Mouse (Mus musculus): ENCODE data around the gene Polr3b.

Polr3b gene

GRCm38 (mm10) chr10:84710827-84711226 is 88.7 kb downstream of the Polr3b start:
- no peak for DNase-seq (ENCODE audit: low spot score in 2 of 2)

GRCm38 (mm10) chr10:84711479-84711878 is 89.4 kb downstream of the Polr3b start:
- no peak for DNase-seq (ENCODE audit: low spot score in 2 of 2)

- DNase-seq (ENCODE audit: low spot score in 2 of 2): no peak
Measured at GRCm38 (mm10) chr10:84711940-84712339, 89.8 kb downstream of the Polr3b start.

- no peak for DNase-seq (ENCODE audit: low spot score in 2 of 2)
Measured at GRCm38 (mm10) chr10:84712532-84712931, 90.4 kb downstream of the Polr3b start.

- DNase-seq (ENCODE audit: low spot score in 2 of 2): no peak
Measured at GRCm38 (mm10) chr10:84713043-84713442, 91.0 kb downstream of the Polr3b start.

- DNase-seq (ENCODE audit: low spot score in 2 of 2): no peak
Measured at GRCm38 (mm10) chr10:84715639-84716038, 93.5 kb downstream of the Polr3b start.

- DNase-seq (ENCODE audit: low spot score in 2 of 2): no peak
Measured at GRCm38 (mm10) chr10:84716581-84716980, 94.5 kb downstream of the Polr3b start.

- no peak for DNase-seq (ENCODE audit: low spot score in 2 of 2)
Measured at GRCm38 (mm10) chr10:84722711-84723110, 100.6 kb downstream of the Polr3b start.

GRCm38 (mm10) chr10:84727005-84727404 is 104.9 kb downstream of the Polr3b start:
- no peak for DNase-seq (ENCODE audit: low spot score in 2 of 2)

- no peak for DNase-seq (ENCODE audit: low spot score in 2 of 2)
Measured at GRCm38 (mm10) chr10:84727760-84728159, 105.7 kb downstream of the Polr3b start.

GRCm38 (mm10) chr10:84730078-84730477 is 108.0 kb downstream of the Polr3b start:
- no peak for DNase-seq (ENCODE audit: low spot score in 2 of 2)

GRCm38 (mm10) chr10:84730956-84731355 is 108.9 kb downstream of the Polr3b start:
- no peak for DNase-seq (ENCODE audit: low spot score in 2 of 2)

- DNase-seq (ENCODE audit: low spot score in 2 of 2): no peak
Measured at GRCm38 (mm10) chr10:84733511-84733910, 111.4 kb downstream of the Polr3b start.

- DNase-seq (ENCODE audit: low spot score in 2 of 2): no peak
Measured at GRCm38 (mm10) chr10:84754851-84755785, 133.0 kb downstream of the Polr3b start.

- no peak for DNase-seq (ENCODE audit: low spot score in 2 of 2)
Measured at GRCm38 (mm10) chr10:84755786-84756203, 133.7 kb downstream of the Polr3b start, which contains the start of gene Rfx4. Rfx4 (plus strand) TSS chr10:84756062.

- DNase-seq (ENCODE audit: low spot score in 2 of 2): no peak
Measured at GRCm38 (mm10) chr10:84756435-84757095, 134.5 kb downstream of the Polr3b start.

- DNase-seq (ENCODE audit: low spot score in 2 of 2): no peak
Measured at GRCm38 (mm10) chr10:84757426-84758199, 135.5 kb downstream of the Polr3b start.

- DNase-seq (ENCODE audit: low spot score in 2 of 2): no peak
Measured at GRCm38 (mm10) chr10:84758200-84758468, 136.0 kb downstream of the Polr3b start.

GRCm38 (mm10) chr10:84758483-84759431 is 136.7 kb downstream of the Polr3b start:
- no peak for DNase-seq (ENCODE audit: low spot score in 2 of 2)

GRCm38 (mm10) chr10:84759511-84760117 is 137.5 kb downstream of the Polr3b start:
- no peak for DNase-seq (ENCODE audit: low spot score in 2 of 2)
